Mouse (Mus musculus) spleen, postnatal 36 days (tissue): ENCODE measurements at regions not wholly inside any gene's neighbourhood (a gene's known extent, or its start where the extent isn't known, plus 50 kb on each side); places are given as distances from the start of the nearest gene placed in this dataset.

Experiments
- DNase-seq, 2 experiments: peaks; one replicate each; pipeline ENCODE4 v3.0.0; 2022; ENCODE audit warnings: low spot score in 2 of 2, mixed read lengths in 1 of 2

- no peak for DNase-seq
These were observed 135.6 kb upstream of the Dock1 start for GRCm38 (mm10) chr7:134534821-134535220.

- DNase-seq = no peak
These were observed 128.8 kb upstream of the Dock1 start for GRCm38 (mm10) chr7:134541699-134542098.

GRCm38 (mm10) chr7:134546187-134546586 lies 124.3 kb upstream of the Dock1 start:
- DNase-seq = no peak

- DNase-seq = no peak
These were observed 121.1 kb upstream of the Dock1 start for GRCm38 (mm10) chr7:134549286-134549919.

- DNase-seq = no peak
These were observed 120.1 kb upstream of the Dock1 start for GRCm38 (mm10) chr7:134550221-134550809.

GRCm38 (mm10) chr7:134552051-134552451 lies 118.4 kb upstream of the Dock1 start:
- no peak for DNase-seq

GRCm38 (mm10) chr7:134556061-134556460 lies 114.4 kb upstream of the Dock1 start:
- DNase-seq = no peak

- peak; percentile 4 to 8 for DNase-seq
These were observed 104.1 kb upstream of the Dock1 start for GRCm38 (mm10) chr7:134566322-134566721.

GRCm38 (mm10) chr7:134569247-134569646 lies 101.2 kb upstream of the Dock1 start:
- no peak for DNase-seq

- no peak for DNase-seq
These were observed 100.2 kb upstream of the Dock1 start for GRCm38 (mm10) chr7:134570176-134570810.

GRCm38 (mm10) chr7:134581746-134582145 lies 88.7 kb upstream of the Dock1 start:
- DNase-seq = no peak

GRCm38 (mm10) chr7:134585478-134585877 lies 85.0 kb upstream of the Dock1 start:
- DNase-seq = no peak

GRCm38 (mm10) chr7:134586990-134587389 lies 83.5 kb upstream of the Dock1 start:
- peak; percentile 61 to 71 for DNase-seq

GRCm38 (mm10) chr7:134607886-134608285 lies 62.6 kb upstream of the Dock1 start:
- no peak for DNase-seq

GRCm38 (mm10) chr7:134610159-134610558 lies 60.3 kb upstream of the Dock1 start:
- DNase-seq = no peak

GRCm38 (mm10) chr7:134611371-134611770 lies 59.1 kb upstream of the Dock1 start:
- no peak for DNase-seq

- DNase-seq = no peak
These were observed 58.2 kb upstream of the Dock1 start for GRCm38 (mm10) chr7:134612175-134612633.

- no peak for DNase-seq
These were observed 51.1 kb upstream of the Dock1 start for GRCm38 (mm10) chr7:134619220-134619975.

GRCm38 (mm10) chr7:134620006-134620405 lies 50.4 kb upstream of the Dock1 start:
- DNase-seq = no peak
